Mouse (Mus musculus) midbrain, embryonic 12.5 days (tissue): ENCODE data around the gene Ighmbp2. TPM values are rescaled to one million over a fixed set of nuclear protein-coding genes. Genes with fewer than 3 reads are reported as not detected.
A peak's percentile ranks its signal among the peaks of the same experiment; 100 is the strongest.

Source experiments
- ATAC-seq: fragments of 200-750 bp; cut with Nextera tagmentation; 2 replicates; pipeline ENCODE4 v1.8.0; 2017; ENCODE audit warnings: low read depth, moderate TSS enrichment, moderate library complexity; ENCODE audit not compliant: low FRiP score
- H3K27ac ChIP-seq: fragments of 300-500 bp; sonication (generic); replicated peaks from 2 replicates; pipeline ENCODE4 v1.5.1; 2016; ENCODE audit warnings: mild to moderate bottlenecking
- H3K27me3 ChIP-seq: fragments of 300-500 bp; sonication (generic); 2 replicates; pipeline ENCODE4 v1.6.1; 2016; ENCODE audit warnings: mild to moderate bottlenecking
- H3K36me3 ChIP-seq: fragments of 300-500 bp; sonication (generic); 2 replicates; pipeline ENCODE4 v1.6.1; 2016
- H3K4me1 ChIP-seq: fragments of 300-500 bp; sonication (generic); 2 replicates; pipeline ENCODE4 v1.6.1; 2016
- H3K4me2 ChIP-seq: fragments of 300-500 bp; sonication (generic); replicated peaks from 2 replicates; pipeline ENCODE4 v1.6.1; 2016; ENCODE audit warnings: mild to moderate bottlenecking, moderate library complexity
- H3K4me3 ChIP-seq: fragments of 300-500 bp; sonication (generic); 2 replicates; pipeline ENCODE4 v1.5.1; 2016; ENCODE audit warnings: mild to moderate bottlenecking
- H3K9ac ChIP-seq: fragments of 300-500 bp; sonication (generic); replicated peaks from 2 replicates; pipeline ENCODE4 v1.6.1; 2016; ENCODE audit warnings: mild to moderate bottlenecking, moderate library complexity
- H3K9me3 ChIP-seq: fragments of 300-500 bp; sonication (generic); 2 replicates; pipeline ENCODE4 v1.6.1; 2016; ENCODE audit warnings: mild to moderate bottlenecking
- WGBS: fragments of 180-500 bp; shearing (Covaris S2); methylation state at CpG from one replicate; pipeline ENCODE4 v1.1.7; 2016; 5-methylcytosine and 5-hydroxymethylcytosine counted together
- polyA plus RNA-seq: library from polyadenylated mRNA; unstranded; fragments of >200 nt; fragmentation: Nextera tagmentation; extraction: Ambion mirVana; gene quantifications from 2 replicates; pipeline ENCODE4 v1.2.1, GENCODE M21; 2016

Gene Ighmbp2
- 10.8 and 13.0 TPM in 2 replicates for polyA plus RNA-seq

DNA sequence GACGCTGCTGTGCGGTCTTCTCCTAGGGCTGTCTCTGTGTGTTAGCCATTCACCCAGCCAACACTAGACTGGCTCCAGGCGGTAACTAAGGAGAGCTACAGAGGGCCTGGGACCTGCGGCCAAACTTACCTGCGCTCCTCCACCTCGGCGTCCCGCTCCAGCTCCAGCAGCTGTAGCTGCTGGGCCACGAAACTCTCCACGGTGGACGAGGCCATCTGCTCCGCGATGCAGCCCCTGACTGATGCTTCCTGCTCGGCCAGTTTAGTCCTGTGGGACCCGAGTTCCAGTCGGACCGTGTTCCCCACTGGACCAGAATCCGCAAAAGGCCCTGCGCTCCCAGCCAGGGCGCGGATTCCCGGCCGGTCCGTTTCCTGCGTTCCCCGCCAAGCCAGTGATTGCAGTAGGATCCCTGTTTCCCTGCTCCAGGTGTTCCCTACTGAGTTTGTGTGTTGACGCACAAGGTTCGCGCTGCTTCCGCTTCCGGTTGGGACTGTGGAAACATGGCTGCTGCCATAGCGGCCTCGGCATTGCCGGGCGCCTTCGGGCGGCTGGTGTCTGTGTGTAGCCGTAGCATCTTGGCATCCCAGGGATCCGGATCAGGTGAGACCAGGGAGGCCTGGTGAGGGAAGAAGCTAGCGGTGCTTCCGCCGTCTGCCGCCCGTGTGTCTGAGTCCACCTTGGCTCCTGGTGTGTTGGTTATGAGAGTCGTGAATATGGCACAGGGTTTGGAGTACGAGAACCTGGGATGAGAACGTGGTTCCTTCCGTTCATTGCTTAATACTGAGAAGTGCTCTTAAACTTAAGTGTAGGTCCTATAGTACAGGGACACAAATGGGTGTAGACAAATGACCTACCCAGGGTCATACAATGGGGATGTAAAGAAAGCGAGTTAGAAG is at the start of gene Ighmbp2, which contains the start of gene Mrpl21:
Gene Ighmbp2, minus strand, starts transcription at position 446 of the 896 bp plus-strand sequence.
Gene Mrpl21, plus strand, starts transcription at position 330 of the 896 bp plus-strand sequence.
- WGBS: under 1% methylated on average over 49 of the region's 49 CpGs
- H3K27ac ChIP-seq: peak within 1 kb of the TSS; percentile 69
- peaks cover 17% of the 10 kb centered on the region for H3K4me1 ChIP-seq
- H3K4me2 ChIP-seq: peak within 1 kb of the TSS; percentile 65
- peak within 1 kb of the TSS; percentile 62 for H3K9ac ChIP-seq
- ATAC-seq: peak; percentile 91
- peaks cover 53% of the 10 kb centered on the region for H3K36me3 ChIP-seq
- H3K27me3 ChIP-seq: no peaks in the 10 kb centered on the region
- H3K4me3 ChIP-seq: peak within 1 kb of the TSS; percentile 83
- no peaks in the 10 kb centered on the region for H3K9me3 ChIP-seq

DNA sequence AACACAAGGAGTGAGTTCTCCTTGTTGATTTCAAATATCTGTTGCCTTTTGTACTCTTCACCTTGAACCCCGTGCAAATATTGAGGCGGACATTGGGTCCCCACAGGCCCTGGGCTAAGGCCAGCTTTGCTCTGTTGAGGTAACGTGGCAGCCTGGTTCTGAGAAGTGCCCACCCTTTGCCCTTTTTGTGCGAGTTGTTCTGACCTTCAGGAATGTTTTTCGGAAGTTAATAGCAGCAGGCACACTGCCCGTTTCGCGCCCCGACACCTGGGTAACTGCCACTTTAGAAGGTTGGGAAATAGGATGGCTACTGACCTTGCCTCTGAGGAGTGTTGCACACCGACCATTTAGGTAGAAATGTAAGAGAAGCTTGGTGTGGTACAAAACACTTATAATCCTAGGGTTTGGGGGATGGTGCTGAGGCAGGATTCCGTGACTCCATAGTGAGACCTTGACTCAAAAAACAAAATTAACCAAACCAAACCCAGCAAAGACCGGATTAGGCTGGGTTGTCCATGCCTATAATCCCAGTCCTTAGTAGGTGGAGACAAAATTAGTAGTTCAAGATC is 43.7 kb upstream of the Ighmbp2 start:
- no peak overlapping the region for H3K27ac ChIP-seq

GRCm38 (mm10) chr19:3325771-3326478 is 43.1 kb upstream of the Ighmbp2 start:
- H3K4me1 ChIP-seq: peaks cover 40% of the 10 kb centered on the region
- no peaks in the 10 kb centered on the region for H3K9me3 ChIP-seq
- H3K4me2 ChIP-seq: peak overlapping the region; percentile 91
- H3K9ac ChIP-seq: 0 out of 2 replicates have a peak overlapping the region, but pooled peaks have one; percentile 15
- H3K27me3 ChIP-seq: peaks cover 41% of the 10 kb centered on the region
- WGBS: 29% methylated on average over 15 of the region's 15 CpGs
- H3K36me3 ChIP-seq: no peaks in the 10 kb centered on the region
- H3K27ac ChIP-seq: peak overlapping the region; percentile 82
- peak overlapping the region; percentile 53 for H3K4me3 ChIP-seq
- peak; percentile 13; the same call in 1 of the 2 replicates for ATAC-seq

More for the DNA sequence above, 43.7 kb upstream of the Ighmbp2 start:
- WGBS: 84% methylated on average over 12 of the region's 12 CpGs
- Histone ChIP-seq H3K36me3 (no peaks in the 10 kb centered on the region), H3K4me3 (no peak overlapping the region), H3K27me3 (peaks cover 35% of the 10 kb centered on the region), H3K4me2 (no peak overlapping the region), H3K4me1 (peaks cover 38% of the 10 kb centered on the region), H3K9me3 (no peaks in the 10 kb centered on the region), H3K9ac (no peak overlapping the region)
- no peak for ATAC-seq

DNA sequence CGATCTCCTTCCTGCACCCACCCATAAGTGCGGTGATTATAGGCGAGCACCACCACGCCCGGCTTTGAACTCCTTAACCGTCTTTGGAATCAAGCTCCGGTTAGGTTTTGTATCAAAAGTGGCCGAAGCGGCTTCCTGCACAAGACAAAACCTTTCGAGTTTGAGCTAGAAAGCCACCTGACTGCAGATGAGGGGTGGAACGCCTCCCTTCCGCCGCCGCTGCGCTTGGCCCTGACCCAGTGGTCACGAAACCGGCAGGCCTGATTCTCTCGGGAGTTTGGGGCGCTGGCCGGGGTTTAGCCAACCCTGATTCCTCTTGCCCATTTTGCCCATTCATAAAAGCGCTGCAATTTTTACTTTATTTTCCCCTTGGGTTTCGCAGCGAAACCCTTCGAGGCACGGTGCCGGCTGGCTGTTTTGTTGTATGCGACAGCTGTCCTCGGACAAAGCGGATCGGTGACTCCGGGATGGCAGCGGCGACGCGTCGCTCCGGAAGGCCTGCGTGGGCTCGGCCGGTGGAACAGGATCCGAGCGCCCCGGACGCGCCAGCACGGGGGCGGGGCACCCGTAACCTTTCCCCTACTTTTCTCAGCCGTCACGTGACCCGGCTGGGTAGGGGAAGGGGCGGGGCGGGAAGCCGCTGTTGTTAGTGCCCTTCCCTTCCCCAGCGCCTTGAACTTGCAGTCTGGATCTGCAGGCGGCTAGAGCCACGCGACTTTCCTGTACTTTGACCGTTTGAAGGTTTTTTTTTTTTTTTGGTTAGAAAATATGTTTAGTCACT is 42.3 kb upstream of the Ighmbp2 start:
- Histone ChIP-seq H3K36me3 (no peaks in the 10 kb centered on the region), H3K9ac (peak overlapping the region; percentile 45), H3K27ac (peak overlapping the region; percentile 82), H3K4me1 (peaks cover 40% of the 10 kb centered on the region), H3K4me3 (peak overlapping the region; percentile 53), H3K27me3 (peaks cover 45% of the 10 kb centered on the region), H3K9me3 (no peaks in the 10 kb centered on the region), H3K4me2 (peak overlapping the region; percentile 91)
- peak; percentile 69 for ATAC-seq
- WGBS: under 1% methylated on average over 59 of the region's 59 CpGs

DNA sequence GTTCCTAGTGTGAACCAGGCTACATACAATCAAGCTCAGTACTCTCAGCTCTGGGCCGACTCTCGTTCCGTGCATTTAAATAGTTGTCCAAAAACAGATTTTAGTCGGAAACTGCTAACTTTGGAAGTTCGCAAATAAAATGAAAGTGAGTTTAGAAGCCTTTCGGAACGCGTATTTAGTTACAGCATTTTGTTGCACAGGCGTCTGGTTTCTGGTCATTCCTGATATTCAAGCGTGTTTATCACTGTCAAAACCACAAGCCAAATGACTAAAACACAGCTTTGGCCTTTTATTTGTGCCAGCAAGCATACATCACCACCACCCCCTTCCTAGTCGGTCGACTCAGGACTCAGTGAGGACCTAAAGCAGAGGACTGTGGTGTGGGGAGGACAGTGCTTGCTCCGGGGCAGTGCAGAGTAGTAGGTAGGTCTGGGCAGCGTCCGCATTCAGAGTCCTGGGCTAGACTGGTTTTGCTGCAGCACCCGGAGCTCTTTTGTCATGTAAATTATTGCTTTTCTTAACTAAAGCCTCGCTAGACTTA is 41.5 kb upstream of the Ighmbp2 start:
- no peak overlapping the region; the same call in 1 of the 2 replicates for H3K9ac ChIP-seq
- peak overlapping the region; percentile 82 for H3K27ac ChIP-seq
- H3K4me3 ChIP-seq: peak overlapping the region; percentile 53
- peaks cover 40% of the 10 kb centered on the region for H3K4me1 ChIP-seq
- no peaks in the 10 kb centered on the region for H3K9me3 ChIP-seq
- peak; percentile 51 for ATAC-seq
- 4% methylated on average over 17 of the region's 17 CpGs for WGBS
- no peaks in the 10 kb centered on the region for H3K36me3 ChIP-seq
- peak overlapping the region; percentile 91 for H3K4me2 ChIP-seq
- H3K27me3 ChIP-seq: peaks cover 53% of the 10 kb centered on the region

DNA sequence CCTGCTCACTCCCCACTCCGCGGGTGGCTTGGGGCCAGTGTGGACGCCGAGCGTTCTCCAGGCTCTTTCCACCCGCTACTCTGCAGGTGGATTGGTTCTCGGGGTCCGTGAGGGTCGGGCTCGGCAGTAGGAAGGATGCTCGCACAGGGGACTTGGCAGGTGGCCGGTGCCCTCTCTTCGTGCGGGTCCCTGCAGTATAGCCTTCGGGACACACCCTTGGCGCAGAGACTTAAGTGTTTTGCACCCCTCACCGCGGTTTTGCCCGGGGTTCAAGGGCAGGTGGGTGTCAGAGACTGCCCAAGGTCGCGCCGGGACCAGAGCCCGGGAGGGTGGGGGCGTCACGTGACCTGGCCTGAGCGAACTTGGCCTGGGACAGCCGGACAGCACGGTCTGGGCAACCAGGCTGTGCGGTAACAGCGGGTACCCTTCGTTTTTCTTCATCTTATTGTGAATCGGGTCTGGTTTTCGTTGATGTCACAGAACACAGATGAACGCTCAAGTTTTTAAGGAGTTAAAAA is 41.0 kb upstream of the Ighmbp2 start:
- ATAC-seq: peak; percentile 6; the same call in 1 of the 2 replicates
- Histone ChIP-seq H3K36me3 (no peaks in the 10 kb centered on the region), H3K27ac (no peak overlapping the region), H3K4me3 (peak overlapping the region; percentile 53), H3K4me1 (peaks cover 40% of the 10 kb centered on the region), H3K27me3 (peaks cover 56% of the 10 kb centered on the region), H3K9ac (peak overlapping the region; percentile 51), H3K9me3 (no peaks in the 10 kb centered on the region), H3K4me2 (peak overlapping the region; percentile 91)
- 1% methylated on average over 34 of the region's 34 CpGs for WGBS

DNA sequence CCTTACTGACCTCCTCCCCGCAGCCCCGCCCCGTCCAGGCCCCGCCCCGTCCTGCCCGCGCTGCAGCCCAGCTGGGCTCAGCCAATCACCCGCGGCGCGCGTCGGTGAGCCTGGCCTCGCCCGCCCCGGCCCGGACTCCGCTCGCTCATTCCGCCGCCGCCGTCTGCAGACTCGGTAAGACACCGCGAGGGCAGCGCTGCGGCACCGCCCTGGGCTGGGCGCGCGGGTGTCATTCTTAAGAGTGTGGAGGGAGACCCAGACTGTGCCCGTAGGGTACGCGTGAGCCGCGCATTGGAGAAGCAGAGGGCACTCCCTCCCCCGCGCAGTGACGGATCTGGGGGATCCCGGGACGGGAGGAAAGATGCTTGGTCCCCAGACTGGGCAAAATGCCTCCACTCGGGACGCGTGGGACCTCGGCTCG is 40.4 kb upstream of the Ighmbp2 start:
- Histone ChIP-seq H3K4me3 (peak overlapping the region; percentile 53), H3K9me3 (no peaks in the 10 kb centered on the region), H3K27me3 (peaks cover 53% of the 10 kb centered on the region), H3K4me2 (peak overlapping the region; percentile 91), H3K4me1 (peaks cover 40% of the 10 kb centered on the region), H3K9ac (peak overlapping the region; percentile 51), H3K27ac (no peak overlapping the region), H3K36me3 (no peaks in the 10 kb centered on the region)
- WGBS: under 1% methylated on average over 47 of the region's 47 CpGs
- peak; percentile 86 for ATAC-seq

- H3K4me2 ChIP-seq: peak within 1 kb of the TSS; percentile 91
- H3K9ac ChIP-seq: peak within 1 kb of the TSS; percentile 51
- H3K4me1 ChIP-seq: peaks cover 40% of the 10 kb centered on the region
- no peak for ATAC-seq
- no peaks in the 10 kb centered on the region for H3K9me3 ChIP-seq
- H3K4me3 ChIP-seq: peak within 1 kb of the TSS; percentile 53
- no peaks in the 10 kb centered on the region for H3K36me3 ChIP-seq
- 5% methylated on average over 26 of the region's 26 CpGs for WGBS
- peaks cover 53% of the 10 kb centered on the region for H3K27me3 ChIP-seq
- H3K27ac ChIP-seq: no peak within 1 kb of the TSS
Observed at GRCm38 (mm10) chr19:3322261-3322969, 39.6 kb upstream of the Ighmbp2 start, which contains the start of gene Cpt1a. Gene Cpt1a, plus strand, starts transcription at chr19:3322334.

- Histone ChIP-seq H3K9ac (no peak overlapping the region; the same call in 1 of the 2 replicates), H3K27ac (no peak overlapping the region), H3K36me3 (no peaks in the 10 kb centered on the region), H3K4me1 (peaks cover 39% of the 10 kb centered on the region), H3K4me2 (no peak overlapping the region), H3K9me3 (no peaks in the 10 kb centered on the region), H3K27me3 (peaks cover 53% of the 10 kb centered on the region), H3K4me3 (no peak overlapping the region)
- no peak for ATAC-seq
- WGBS: 6% methylated on average over 11 of the region's 11 CpGs
Observed at GRCm38 (mm10) chr19:3321617-3322016, 38.8 kb upstream of the Ighmbp2 start.

DNA sequence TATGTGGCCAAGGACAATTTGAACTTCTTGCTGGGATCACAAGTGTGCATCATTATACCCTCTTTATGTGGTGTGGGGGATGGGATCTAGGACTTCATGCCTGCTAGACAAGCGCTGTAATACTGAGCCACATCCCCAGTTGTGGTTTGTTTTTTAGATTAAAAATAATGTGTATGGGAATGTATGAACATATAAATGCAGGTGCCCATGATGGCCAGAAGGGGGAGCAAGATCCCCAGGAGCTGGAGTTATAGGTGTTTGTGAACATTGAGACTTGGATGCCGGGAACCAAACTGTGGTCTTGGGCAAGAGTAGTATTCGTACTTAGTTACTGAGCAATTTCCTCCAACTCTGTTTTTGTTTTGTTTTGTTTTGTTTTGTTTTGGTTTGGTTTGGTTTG is 38.0 kb upstream of the Ighmbp2 start:
- H3K4me3 ChIP-seq: no peak overlapping the region
- H3K9ac ChIP-seq: no peak overlapping the region
- H3K36me3 ChIP-seq: no peaks in the 10 kb centered on the region
- peaks cover 53% of the 10 kb centered on the region for H3K27me3 ChIP-seq
- no peaks in the 10 kb centered on the region for H3K9me3 ChIP-seq
- 82% methylated on average over 3 of the region's 3 CpGs for WGBS
- no peak for ATAC-seq
- no peak overlapping the region for H3K4me2 ChIP-seq
- H3K27ac ChIP-seq: no peak overlapping the region
- H3K4me1 ChIP-seq: peaks cover 31% of the 10 kb centered on the region
